Comparison of ENCODE assay signal across 18 mouse cellular contexts in genomic region chr5:138929879-138930507, GRCm38 (mm10).
DNase-seq lines count a peak whose midpoint lies in the region; ATAC-seq and TF ChIP-seq lines count a peak whose summit lies in the region.
"Had no signal": no experiment of that assay in that cellular context is flagged by ENCODE, and none has a peak within 500 bp of the region (broad histone marks: within the 10 kb centered on the region; RNA-seq: fewer than 3 reads in every experiment).

No protein-coding gene starts in this region.

- no peak overlapping the region for H3K4me3 ChIP-seq in forebrain, embryonic 10.5 days
- H3K4me3 ChIP-seq in forebrain, postnatal 0 days (ENCODE audit: low read depth, low read length) = no peak overlapping the region
- no peak overlapping the region for H3K4me3 ChIP-seq in lung, embryonic 16.5 days (ENCODE audit: low read length)
- H3K4me3 ChIP-seq in embryonic facial prominence, embryonic 14.5 days (ENCODE audit: low read depth, low read length) = no peak overlapping the region
- H3K4me3 ChIP-seq: heart, embryonic 15.5 days; left cerebral cortex, adult 2 months; midbrain, embryonic 13.5 days had no signal

- peaks cover 50% of the 10 kb centered on the region for H3K4me1 ChIP-seq in forebrain, embryonic 10.5 days
- H3K4me1 ChIP-seq in forebrain, postnatal 0 days (ENCODE audit: insufficient read depth) = no peaks in the 10 kb centered on the region
- peaks cover 22% of the 10 kb centered on the region for H3K4me1 ChIP-seq in lung, embryonic 16.5 days (replicated peaks; ENCODE audit: control insufficient read depth, insufficient read depth, low read length)
- peaks cover 21% of the 10 kb centered on the region for H3K4me1 ChIP-seq in embryonic facial prominence, embryonic 14.5 days (ENCODE audit: control insufficient read depth, insufficient read depth, low read length)

- H3K4me2 ChIP-seq in forebrain, postnatal 0 days (ENCODE audit: low read depth) = no peak overlapping the region
- H3K4me2 ChIP-seq in lung, embryonic 16.5 days (ENCODE audit: low read depth, low read length) = no peak overlapping the region
- H3K4me2 ChIP-seq in embryonic facial prominence, embryonic 14.5 days (ENCODE audit: low read depth, low read length) = no peak overlapping the region
- H3K4me2 ChIP-seq: heart, embryonic 15.5 days; hindbrain, embryonic 14.5 days; liver, embryonic 11.5 days; midbrain, embryonic 13.5 days had no signal

- peaks cover 53% of the 10 kb centered on the region for H3K27me3 ChIP-seq in forebrain, embryonic 10.5 days (ENCODE audit: poor library complexity, severe bottlenecking)
- no peaks in the 10 kb centered on the region for H3K27me3 ChIP-seq in forebrain, postnatal 0 days (ENCODE audit: insufficient read depth, low read length)
- no peaks in the 10 kb centered on the region for H3K27me3 ChIP-seq in lung, embryonic 16.5 days (ENCODE audit: control insufficient read depth, insufficient read depth, low read depth, low read length)
- H3K27me3 ChIP-seq in embryonic facial prominence, embryonic 14.5 days (replicated peaks; ENCODE audit: control insufficient read depth, insufficient read depth, low read length) = peaks cover 6% of the 10 kb centered on the region

- WGBS in forebrain, embryonic 10.5 days = 77% methylated on average over 10 of the region's 10 CpGs
- WGBS in forebrain, postnatal 0 days = 64% methylated on average over 10 of the region's 10 CpGs
- 38% methylated on average over 10 of the region's 10 CpGs for WGBS in lung, embryonic 16.5 days
- WGBS in embryonic facial prominence, embryonic 14.5 days = 46% methylated on average over 10 of the region's 10 CpGs

- no peaks in the 10 kb centered on the region for H3K36me3 ChIP-seq in forebrain, embryonic 10.5 days (replicated peaks)
- no peaks in the 10 kb centered on the region for H3K36me3 ChIP-seq in forebrain, postnatal 0 days (ENCODE audit: insufficient read depth)
- no peaks in the 10 kb centered on the region for H3K36me3 ChIP-seq in lung, embryonic 16.5 days (ENCODE audit: control insufficient read depth, insufficient read depth, low read length)
- H3K36me3 ChIP-seq in embryonic facial prominence, embryonic 14.5 days (ENCODE audit: control insufficient read depth, insufficient read depth, low read length) = no peaks in the 10 kb centered on the region
- H3K36me3 ChIP-seq: heart, embryonic 15.5 days; midbrain, embryonic 13.5 days had no signal

- H3K9ac ChIP-seq in forebrain, postnatal 0 days = no peak overlapping the region
- peak overlapping the region; percentile 39; the same call in 1 of the 2 replicates for H3K9ac ChIP-seq in lung, embryonic 16.5 days (ENCODE audit: low read length)
- no peak overlapping the region for H3K9ac ChIP-seq in embryonic facial prominence, embryonic 14.5 days (ENCODE audit: low read depth, low read length)
- H3K9ac ChIP-seq: heart, embryonic 15.5 days; hindbrain, embryonic 14.5 days; midbrain, embryonic 13.5 days had no signal

- H3K9me3 ChIP-seq in forebrain, embryonic 10.5 days = no peaks in the 10 kb centered on the region
- H3K9me3 ChIP-seq in forebrain, postnatal 0 days (ENCODE audit: low read length) = no peaks in the 10 kb centered on the region
- H3K9me3 ChIP-seq in lung, embryonic 16.5 days (ENCODE audit: control insufficient read depth, low read length) = no peaks in the 10 kb centered on the region
- no peaks in the 10 kb centered on the region for H3K9me3 ChIP-seq in embryonic facial prominence, embryonic 14.5 days (ENCODE audit: control insufficient read depth, low read length)
- H3K9me3 ChIP-seq: heart, embryonic 15.5 days; midbrain, embryonic 13.5 days had no signal

- no peak for DNase-seq in forebrain, embryonic 10.5 days (ENCODE audit: extremely low spot score, low spot score)
- no peak for DNase-seq in forebrain, postnatal 0 days
- DNase-seq in lung, postnatal 25 days (ENCODE audit: low spot score) = no peak
- DNase-seq in embryonic facial prominence, embryonic 14.5 days (ENCODE audit: low spot score) = peak; percentile 65
- peak; percentile 32 for DNase-seq in skeletal muscle tissue, adult 2 months (ENCODE audit: low read depth, low spot score)
- DNase-seq in right cerebral cortex, postnatal 4 days = no peak
- no peak for DNase-seq in left cerebral cortex, postnatal 14 days (ENCODE audit: low spot score in 2 of 2)
- DNase-seq: adrenal gland, adult 8-10 months; cerebellum, adult 8-10 months; heart, adult 11 months; kidney, adult 2 months had no signal

- ATAC-seq in forebrain, postnatal 0 days = no peak
- ATAC-seq in lung, embryonic 16.5 days (ENCODE audit: low read depth) = peak; percentile 43; the same call in 1 of the 2 replicates
- ATAC-seq in embryonic facial prominence, embryonic 14.5 days (ENCODE audit: low read depth) = peak; percentile 74
- ATAC-seq: midbrain, embryonic 13.5 days had no signal

- TF ChIP-seq CTCF in forebrain, postnatal 0 days (IDR thresholded peaks at IDR 0.05; ENCODE audit: low read depth) = no peak

- peak overlapping the region; percentile 35; the same call in 1 of the 2 replicates for H3K27ac ChIP-seq in forebrain, embryonic 10.5 days
- H3K27ac ChIP-seq in forebrain, postnatal 0 days (ENCODE audit: low read depth, low read length) = no peak overlapping the region
- no peak overlapping the region for H3K27ac ChIP-seq in lung, embryonic 16.5 days (ENCODE audit: low read length)
- peak overlapping the region; percentile 65 for H3K27ac ChIP-seq in embryonic facial prominence, embryonic 14.5 days (replicated peaks; ENCODE audit: low read depth, low read length)
- H3K27ac ChIP-seq: heart, embryonic 15.5 days; hindbrain, embryonic 14.5 days; left cerebral cortex, adult 2 months; macrophage; midbrain, embryonic 13.5 days had no signal

- intact Hi-C loops in left cerebral cortex, postnatal 14 days (cut with DNase I) = no loop called here

Comparison
In these comparisons a context has a peak if more than half of its experiments do, and no peak if none do; other contexts are left out.
1. H3K27ac ChIP-seq: peak in forebrain, embryonic 10.5 days (single experiment) and embryonic facial prominence, embryonic 14.5 days (single experiment); none in forebrain, postnatal 0 days (single experiment) and lung, embryonic 16.5 days (single experiment).
2. DNase-seq: peak in embryonic facial prominence, embryonic 14.5 days (single experiment) and skeletal muscle tissue, adult 2 months (single experiment); none in forebrain, embryonic 10.5 days (single experiment), forebrain, postnatal 0 days (single experiment), lung, postnatal 25 days (single experiment), right cerebral cortex, postnatal 4 days (single experiment) and left cerebral cortex, postnatal 14 days (0 of 2).